Mouse (Mus musculus) frontal cortex, postnatal 10 days (tissue): Measurements from ENCODE around the gene Dlg3.

Experiments used
- DNase-seq, 2 experiments: peaks; one replicate each; pipeline ENCODE4 v3.0.0; 2022; ENCODE audit warnings: low spot score in 2 of 2, mixed read lengths in 1 of 2

Gene Dlg3

DNA sequence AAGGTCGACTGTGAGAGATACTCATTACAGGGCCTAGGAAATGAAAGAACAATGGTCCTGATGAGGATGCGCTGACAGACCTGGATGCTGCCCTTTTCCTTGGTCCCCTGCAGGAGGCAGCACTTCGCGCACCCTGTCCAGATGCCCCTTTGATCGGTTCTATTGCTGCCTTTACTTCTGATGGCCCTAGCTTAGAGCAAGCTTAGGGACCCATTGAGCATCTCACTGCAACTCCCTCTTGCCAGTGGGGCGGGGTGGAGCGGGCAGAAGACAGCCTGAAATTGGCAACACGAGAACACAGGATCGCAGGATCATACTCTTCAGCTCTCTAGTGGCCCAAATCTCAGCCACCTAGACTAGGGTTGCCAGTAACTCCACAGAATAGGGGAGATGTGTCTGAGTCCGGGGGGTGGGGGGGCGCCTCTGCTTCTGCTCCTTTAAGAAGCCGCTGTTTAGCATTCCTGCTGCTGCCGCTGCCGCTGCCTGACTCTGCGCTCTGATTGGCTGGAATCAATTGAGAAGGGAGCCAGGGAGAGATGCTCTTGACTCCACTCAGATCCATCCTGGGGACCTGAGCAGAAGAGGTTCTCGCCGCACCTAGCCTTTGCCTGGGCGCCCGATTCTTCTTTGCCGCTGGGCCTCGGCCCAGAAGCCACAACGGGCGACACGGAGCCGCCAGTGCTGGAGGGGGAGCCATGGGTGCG is at the start of gene Dlg3:
Gene Dlg3, plus strand, starts transcription at position 542 of the 704 bp plus-strand sequence.
- peak; percentile 62 to 66 for DNase-seq

DNA sequence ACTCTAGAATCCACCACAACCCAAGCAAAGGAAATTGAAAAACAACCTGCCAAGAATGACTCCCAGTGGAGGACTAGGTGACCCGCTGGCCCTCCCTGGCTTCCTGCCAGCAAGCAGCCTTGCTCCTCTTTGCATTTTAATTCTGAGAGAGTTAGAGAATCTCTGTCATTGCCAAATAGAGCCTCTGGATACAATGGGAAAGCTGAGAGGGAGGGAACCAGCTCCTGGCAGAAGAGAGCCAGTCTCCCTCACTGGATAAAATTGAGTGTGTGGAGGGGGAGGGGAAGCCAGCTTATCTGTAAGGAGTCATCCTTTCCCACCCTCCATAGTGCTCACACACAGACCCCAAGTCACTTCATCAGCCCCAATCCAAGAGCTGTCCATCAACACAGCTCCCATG is 38.6 kb upstream of the Dlg3 start:
- DNase-seq: peak in 1 of 2 experiments; percentile 9

DNA sequence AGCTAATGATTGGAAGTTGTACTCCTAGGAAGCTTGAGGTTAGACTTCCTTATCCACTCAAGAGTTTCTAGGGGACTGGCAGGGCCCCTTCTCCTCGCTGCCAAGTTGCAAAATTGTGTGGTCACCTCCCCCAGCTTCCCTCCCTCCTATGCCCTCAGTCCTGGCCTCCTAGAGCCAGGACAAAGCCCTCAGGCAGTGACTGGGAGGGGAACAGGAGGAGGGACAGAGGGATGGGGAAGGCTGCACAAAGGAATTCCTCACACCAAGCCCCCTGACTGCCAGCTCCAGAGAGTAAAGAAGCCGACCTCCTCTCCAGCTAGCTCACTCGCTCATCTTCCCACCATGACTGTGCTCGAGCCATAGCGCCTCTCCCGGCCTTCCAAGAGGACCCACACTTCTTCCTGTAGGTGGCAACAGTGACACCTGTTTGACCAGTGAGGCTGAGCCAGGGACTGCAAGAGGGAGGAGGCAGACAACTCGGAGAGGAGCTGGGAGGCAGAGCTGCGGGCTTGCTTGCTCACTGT is 37.8 kb upstream of the Dlg3 start, which contains the start of gene Gdpd2:
Gene Gdpd2, plus strand, starts transcription at position 209 of the 524 bp plus-strand sequence.
- DNase-seq: peak; percentile 10 to 17

DNA sequence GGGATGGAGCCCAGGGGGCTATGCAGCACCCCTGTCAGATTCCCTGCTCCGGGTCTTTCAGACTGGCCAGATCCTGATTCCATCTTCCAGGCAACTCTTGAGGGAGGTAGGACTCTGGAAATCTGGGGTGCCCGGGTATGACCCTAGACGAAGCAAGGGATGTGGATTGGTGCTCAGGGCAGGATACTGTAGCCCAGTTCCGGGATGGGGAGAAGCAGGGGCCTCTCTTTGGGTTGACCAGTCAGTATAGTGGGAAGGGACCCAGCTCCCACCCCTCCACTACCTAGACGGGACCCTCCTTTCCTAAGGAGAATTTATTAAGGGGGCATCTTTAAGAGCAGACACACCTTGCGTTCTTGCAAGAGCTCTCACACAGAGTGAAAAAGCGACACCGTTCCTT is 37.3 kb upstream of the Dlg3 start:
- DNase-seq: no peak

DNA sequence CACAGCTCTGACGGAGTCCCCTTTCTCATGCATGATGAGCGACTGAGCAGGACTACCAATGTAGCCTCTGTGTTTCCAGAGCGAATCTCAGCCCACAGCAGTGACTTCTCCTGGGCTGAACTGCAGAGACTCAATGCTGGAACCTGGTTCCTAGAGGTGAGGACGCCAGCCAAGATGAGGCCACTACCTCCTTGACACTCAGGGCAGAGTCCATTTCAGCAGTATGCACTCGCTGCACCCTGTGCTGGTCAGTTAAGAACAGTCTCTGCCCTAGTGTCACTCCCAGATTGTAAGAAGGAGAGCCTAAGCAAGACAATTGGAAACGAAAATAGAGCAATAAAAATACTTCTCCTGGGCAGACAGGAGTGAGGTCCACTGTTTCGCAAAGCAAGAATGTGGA is 33.2 kb upstream of the Dlg3 start:
- no peak for DNase-seq

DNA sequence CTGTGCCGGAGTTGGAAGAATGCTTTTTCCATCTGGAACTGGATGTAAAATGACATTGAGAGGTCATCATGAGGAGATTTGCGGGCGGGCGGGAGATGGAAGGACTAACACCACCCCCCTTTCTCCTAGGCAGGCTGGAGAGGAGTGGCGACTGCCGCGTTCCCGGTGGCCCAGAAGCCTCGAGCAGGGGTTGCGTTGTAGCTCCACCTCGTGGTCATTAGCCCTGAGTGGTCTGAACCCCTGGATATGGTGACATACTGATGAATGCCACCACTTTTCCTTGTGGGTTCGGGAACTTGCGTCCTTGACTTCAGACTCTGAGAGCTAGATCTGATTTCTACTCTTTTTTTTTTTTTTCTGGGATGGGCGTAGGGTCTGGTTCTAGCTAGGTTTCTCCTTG is 28.6 kb upstream of the Dlg3 start:
- DNase-seq: peak; percentile 29 to 66

DNA sequence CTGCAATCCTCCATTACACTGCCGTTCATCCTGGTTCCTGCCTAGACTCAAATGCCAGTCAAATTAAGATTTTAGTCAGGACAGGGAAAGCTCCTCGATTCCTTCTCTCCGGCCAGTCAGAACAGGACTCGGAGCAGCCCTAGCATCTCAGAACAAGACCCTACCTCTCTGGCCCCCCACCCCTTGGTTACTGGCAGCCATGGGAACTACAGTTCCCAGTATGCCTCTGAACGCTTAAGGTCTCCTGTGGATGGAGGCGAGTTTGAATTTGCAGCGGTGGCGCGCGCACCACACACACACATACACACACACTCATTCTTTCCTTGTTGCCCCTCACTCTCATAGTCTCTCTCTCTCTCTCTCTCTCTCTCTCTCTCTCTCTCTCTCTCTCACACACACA is 28.1 kb upstream of the Dlg3 start:
- no peak for DNase-seq

DNA sequence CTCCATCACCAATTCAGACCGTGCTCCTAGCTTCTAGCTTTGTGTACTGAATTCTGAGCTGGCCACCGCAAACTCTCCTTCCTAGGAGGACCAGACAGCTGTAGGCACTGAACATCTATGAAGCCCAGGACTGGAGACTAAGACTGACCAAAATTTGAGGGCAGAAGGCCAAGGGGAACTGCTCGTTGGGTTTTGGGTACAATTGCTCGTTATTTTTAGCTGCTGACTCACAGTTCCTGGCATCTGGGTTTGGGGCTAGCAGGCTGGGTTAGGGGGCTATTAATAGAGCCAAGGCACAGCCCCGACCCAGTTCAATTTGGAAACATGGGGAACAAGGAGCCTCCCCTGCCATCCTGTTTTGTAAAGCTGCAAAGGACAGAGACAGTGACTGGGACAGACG is 26.7 kb upstream of the Dlg3 start:
- DNase-seq: peak in 1 of 2 experiments; percentile 12

DNA sequence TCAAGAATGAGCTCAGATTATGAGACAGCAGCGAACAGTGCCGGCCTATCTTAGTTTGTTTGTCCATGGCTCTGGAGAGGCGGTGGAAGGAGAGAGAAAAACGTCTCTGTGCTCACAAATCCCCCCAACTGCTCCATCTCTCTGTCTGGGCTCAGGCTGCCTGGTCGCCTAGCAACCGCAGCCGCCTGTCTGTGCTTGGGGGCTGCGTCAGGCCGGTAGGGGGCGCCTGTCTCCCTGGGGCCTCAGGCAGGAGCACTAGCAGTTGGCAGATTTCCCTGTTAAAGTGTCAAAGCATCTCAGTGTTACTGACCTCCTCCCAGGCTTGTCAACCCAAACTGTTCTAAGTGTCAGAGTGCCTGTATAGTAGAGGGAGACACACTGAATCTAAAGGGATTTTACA is 25.6 kb upstream of the Dlg3 start:
- peak; percentile 69 to 76 for DNase-seq

DNA sequence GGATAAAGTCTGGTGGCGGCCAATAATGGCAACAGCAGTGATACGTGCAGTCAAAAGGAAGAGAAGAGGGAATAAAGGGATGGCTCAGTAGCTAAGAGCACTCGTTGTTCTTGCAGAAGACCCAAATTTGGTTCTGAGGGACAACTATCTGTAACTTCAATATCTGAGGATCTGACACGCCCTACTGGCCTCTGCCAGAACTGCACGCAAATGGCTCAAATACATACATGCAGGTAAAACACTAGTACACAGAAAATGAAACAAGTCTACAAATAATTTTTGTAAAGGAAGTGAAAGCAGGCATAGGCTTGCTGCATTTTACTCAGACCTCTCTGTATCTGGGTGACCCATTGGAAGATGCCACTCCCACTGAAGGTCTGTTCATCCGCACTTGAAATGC is 1.7 kb upstream of the Dlg3 start:
- DNase-seq: no peak

DNA sequence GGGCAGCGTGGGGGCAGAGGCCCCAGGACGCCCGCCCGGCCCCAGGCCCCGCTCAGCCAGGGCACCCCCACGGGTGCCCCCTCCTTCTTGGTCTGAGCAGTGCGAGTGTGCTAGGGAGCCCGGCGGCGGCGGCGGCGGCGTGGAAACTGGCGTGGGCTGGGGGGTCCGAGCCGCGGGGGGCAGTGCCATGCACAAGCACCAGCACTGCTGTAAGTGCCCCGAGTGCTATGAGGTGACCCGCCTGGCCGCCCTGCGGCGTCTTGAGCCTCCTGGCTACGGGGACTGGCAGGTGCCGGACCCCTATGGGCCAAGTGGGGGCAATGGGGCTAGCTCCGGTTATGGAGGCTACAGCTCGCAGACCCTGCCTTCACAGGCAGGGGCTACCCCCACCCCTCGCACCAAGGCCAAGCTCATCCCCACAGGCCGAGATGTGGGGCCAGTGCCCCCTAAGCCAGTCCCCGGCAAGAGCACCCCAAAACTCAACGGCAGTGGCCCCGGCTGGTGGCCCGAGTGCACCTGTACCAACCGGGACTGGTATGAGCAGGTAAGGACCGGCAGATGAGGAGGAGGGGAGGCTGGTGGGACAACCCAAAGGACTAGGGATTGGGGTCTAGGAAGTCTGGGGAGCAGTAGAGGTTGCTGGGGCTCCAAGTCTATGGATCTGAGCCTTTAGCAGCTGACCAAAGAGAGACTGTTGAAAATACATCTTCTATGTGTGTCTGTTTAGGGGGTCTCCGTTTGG is 534 bp downstream of the Dlg3 start:
- DNase-seq: peak in 1 of 2 experiments; percentile 22

DNA sequence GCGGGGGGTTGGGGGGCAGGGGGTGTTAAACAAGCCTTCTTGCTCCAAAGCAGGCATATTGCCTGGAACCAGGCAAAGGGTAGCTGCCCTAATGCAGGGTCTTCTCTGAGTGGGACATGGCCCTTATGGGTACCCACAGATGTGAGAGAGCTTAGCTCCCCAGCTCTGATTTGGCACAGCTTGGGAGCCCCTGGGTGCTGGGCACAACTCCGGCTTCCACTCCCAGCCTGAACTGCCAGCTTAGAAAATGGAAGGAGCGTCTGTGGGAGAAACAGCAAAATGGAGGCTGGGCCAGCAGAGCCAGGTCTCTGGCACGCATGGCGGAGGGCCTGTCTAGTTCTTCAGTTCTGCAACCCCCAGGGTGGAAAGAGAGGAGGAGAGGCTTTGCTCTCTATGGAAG is 1.8 kb downstream of the Dlg3 start:
- no peak for DNase-seq

DNA sequence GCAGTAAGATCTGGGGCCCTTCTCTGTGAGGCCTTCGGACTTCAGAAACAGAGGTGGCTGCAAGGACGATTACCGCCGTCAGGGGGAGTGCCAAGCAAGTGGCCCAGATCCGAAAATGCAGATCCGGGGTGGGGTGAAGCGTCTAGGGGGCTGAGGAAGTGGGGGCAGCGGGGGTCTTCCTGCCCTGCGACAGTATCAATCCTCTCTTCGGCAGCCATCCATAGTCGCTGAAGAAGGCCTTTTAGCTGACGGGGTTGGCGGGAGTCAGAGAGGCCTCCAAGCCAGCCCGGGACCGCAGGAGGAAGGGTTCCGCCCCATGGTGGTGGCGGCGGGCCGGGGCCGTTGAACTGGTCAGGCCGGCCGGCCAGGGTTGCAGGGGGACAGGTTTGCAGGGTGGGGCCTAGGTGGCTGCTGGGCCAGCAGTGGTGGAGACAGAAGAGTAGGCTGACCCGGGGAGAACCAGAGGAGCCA is 6.9 kb downstream of the Dlg3 start:
- no peak for DNase-seq

DNA sequence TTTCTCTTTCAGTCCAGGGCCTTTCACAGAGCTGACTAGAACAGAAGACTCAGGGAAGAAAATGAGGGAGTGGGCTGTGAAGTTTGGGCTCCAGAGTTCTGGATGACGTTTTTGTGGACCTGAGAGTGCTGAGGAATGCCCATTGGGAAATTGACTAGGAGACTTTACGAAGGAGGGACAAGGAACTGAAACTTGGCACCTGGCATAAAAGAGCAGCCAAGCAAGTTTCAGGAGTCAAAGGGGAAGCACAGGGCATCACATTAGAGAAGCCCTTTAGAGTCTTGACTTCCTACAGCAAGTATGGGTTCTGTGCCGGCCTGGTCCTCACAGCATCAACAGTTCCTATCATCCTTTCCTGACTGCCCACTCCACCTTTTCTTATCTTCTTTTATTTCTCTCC is 7.9 kb downstream of the Dlg3 start:
- no peak for DNase-seq

DNA sequence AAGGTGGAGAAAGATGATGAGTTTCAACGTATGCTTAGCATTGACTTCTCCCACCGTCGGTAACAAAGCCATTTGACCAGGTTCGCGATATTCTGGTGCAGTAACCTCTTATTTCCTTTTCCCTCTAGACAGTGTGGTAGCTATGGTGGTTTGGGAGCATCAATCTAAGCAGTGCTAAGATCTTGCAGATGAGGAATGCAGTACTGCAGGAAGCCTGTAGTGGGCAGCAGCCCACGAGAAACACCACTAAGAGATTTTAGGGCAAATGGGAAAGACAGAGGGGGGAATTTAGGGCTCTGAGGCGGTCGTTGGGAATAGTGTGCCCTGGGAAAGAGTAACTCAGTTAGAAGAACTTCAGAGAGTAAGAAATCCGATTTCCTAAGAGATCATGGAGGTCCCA is 9.0 kb downstream of the Dlg3 start:
- DNase-seq: no peak

DNA sequence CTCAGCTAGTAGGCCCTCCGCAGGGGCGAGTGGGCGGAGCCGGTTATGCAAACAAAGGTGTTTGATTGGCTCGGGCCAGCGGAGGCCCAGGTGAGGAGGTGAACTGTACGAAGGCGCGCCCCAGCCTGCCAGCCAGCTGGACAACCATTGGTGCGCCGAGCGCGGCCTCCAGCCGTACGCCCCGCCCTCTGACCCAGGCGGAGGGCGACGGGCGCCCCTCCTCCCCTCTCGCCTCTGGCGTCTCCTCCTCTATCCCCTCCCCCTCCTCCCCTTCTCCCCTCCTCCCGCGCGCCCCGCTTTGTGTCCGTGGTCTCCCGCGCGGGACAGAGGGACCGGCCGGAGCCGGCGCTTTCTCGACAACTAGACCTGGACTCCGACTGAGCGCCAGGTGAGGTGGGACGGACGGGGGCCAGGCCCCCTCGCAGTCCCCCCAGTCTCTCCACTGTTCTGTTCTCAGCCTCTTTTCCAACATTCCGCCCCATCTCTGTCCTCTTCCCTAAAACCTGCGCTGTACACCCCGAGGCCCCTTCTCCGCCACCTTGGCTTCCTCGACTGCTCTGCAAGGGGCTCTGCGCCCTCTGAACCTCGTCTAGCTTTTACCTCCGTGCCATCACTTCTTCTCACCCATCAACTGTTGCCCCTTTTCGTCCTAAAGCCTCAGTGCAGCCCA is 9.6 kb downstream of the Dlg3 start:
- DNase-seq: no peak

DNA sequence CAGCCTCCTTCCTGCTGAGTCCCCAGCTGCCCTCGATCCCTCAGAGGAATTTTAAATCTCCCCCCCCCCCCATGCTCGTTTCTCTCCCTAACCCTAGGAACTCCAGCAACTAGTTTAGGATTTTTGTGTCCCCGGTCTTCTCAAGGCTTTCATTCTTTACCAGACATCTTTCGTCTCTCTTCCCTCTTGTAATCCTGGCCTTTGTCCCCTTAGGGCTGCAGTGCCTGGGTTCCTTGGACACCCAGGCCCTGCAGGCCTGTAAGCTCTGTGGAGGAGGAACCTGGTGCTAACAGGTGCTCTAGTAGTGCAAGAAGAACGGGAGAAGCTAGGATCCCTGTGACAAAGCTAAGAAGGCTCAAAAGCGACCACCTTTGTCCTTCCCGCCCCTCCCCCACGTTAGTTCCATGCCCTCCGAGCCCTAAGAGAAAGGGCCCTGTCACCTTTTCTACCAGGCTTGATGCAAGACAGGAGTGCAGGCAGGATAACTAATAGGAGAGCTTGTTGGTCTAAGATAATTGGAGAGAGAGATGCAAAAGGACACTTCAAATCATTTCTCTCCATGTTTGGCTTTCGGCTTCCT is 10.2 kb downstream of the Dlg3 start:
- DNase-seq: no peak

DNA sequence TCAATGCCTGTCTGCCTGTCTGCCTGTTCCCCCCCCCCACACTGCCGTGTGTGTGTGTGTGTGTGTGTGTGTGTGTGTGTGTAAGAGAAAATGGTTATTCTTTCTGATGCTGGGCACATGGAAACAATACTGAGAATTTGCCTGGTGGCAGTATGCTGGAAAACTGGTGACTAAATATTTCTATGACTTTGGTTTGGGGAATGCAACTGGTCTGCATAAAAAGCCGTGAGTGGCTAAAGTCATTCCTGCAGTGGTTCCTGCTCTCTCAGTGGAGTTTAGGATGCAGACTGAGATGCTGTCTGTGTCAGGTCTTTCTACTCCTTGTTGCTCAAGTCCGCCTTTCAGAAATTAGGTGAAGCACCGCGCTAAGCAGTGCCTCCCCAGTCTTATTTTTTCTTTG is 10.9 kb downstream of the Dlg3 start:
- DNase-seq: no peak

DNA sequence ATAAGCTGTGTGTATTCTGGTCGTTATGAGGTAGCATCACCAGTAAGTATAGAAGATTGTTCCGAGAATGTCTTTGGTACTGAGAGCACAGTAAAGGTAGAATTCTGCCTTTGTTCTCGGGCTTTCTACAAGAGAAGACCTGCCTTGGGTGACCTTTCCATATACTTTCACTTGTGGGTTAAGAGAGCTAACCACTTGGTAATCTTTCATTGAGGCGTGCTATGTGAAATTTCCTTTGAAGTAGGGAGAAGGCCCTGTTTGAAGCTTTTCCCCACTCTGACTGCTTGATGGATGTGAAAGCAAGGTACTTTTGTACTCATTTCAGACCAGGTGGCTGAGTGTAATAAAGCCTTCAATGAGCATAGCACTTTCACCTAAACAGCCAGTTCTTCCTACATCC is 21.8 kb downstream of the Dlg3 start:
- DNase-seq: no peak

DNA sequence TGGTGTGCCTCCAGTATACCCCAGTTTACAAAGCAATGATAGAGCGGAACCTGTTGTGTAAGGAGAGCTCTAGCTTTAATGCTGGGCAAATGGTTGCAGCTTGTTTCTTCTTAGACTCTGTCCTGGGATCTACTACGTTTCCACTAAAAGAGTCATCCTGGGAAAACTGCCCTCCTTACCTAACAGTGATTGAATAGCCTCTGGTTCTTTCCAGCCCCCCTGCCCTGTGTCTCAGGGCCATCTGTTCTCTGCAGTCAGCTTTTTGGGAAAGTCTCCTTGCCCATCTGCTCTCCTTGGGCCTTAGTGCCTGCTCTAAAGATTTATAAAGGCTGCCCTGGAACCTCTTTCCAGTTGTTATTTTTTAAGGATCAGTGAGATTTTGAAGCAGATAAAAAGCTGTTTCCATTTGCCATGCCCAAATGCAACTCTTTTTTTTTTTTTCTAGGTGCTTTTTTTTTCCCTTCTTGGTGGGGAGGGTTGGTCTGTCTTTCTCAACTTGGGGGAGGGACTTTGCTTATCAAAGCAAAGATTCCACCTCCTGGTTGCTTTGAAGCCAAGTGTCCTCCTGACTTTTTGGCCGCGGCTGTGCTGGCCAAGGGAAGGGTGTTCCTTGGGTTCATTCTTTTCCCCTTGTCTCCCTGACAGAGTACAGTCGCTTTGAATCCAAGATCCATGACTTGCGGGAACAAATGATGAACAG is 28.7 kb downstream of the Dlg3 start:
- no peak for DNase-seq

DNA sequence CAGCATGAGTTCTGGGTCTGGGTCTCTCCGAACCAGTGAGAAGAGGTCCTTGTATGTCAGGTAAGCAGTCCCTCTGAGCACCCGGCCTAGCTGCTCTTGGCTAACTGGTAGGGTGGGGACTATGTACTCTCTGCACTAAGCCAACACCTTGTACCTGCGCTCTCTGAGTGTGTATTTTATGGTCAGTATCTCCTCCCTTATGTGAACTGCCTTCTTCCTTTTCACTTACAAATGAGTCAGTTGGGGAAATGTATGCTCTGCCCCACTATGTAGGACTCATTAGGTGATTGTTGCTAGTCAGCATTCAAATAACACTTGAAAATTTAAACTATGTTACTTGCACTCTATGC is 29.2 kb downstream of the Dlg3 start:
- DNase-seq: no peak

DNA sequence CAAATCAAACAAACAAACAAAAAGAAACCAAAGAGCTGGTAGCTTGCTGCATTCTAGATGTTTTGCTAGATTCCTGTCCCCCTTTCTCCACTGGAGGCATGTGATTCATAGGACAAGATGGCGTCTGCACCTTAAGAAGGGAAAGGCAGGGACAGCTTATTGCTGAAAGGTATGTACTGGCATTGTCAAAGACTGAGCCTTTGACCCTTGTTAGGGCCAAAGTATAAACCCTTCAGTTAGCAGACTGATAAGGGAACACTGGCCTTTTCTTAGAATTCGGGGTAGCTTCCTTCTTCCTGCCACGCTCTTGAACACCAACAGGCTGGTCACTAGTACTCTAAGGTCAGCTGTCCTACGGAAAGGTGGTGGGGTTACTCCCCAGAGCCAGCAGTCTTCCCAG is 29.8 kb downstream of the Dlg3 start:
- no peak for DNase-seq
